ENCODE assay signal across 7 mouse cellular contexts in genomic region chr3:68056373-68057275, GRCm38 (mm10). TPM values are rescaled to one million over a fixed set of nuclear protein-coding genes. Genes with fewer than 3 reads are reported as not detected.
DNase-seq lines count a peak whose midpoint lies in the region; ATAC-seq lines count a peak whose summit lies in the region.

No protein-coding gene starts in this region.

- ATAC-seq in inflammation-experienced regulatory T-cells, adult 6 months = peak; percentile 83

- peak; percentile 85 for DNase-seq in adipocyte (ENCODE audit: low spot score)
- DNase-seq in cerebellum, postnatal 25 days = peak; percentile 75 to 86
- DNase-seq in gastrocnemius, adult 8-10 months (ENCODE audit: low spot score in 2 of 2) = peak; percentile 22 to 27
- DNase-seq in left cerebral cortex, postnatal 36 days (ENCODE audit: low spot score in 2 of 2) = peak; percentile 71 to 73
- peak; percentile 74 for DNase-seq in mesoderm, embryonic 11.5 days (ENCODE audit: low read depth, low spot score)
- peak; percentile 44 to 55 for DNase-seq in right cerebral cortex, postnatal 36 days (ENCODE audit: low spot score in 2 of 2)

- intact Hi-C loops in left cerebral cortex, postnatal 36 days (cut with DNase I) = loop anchor here (5.0 kb wide), 2 partner anchors 436 to 651 kb away; no protein-coding TSS in a partner anchor

RNA-seq across cellular contexts. Expression of gene Schip1, which starts 8.0 kb away (rescaled TPM):
- total RNA-seq in gastrocnemius, adult 8-10 months (2022) = 10 to 100 TPM; 90.4 to 99.0 (median 92.9) TPM
- polyA plus RNA-seq in inflammation-experienced regulatory T-cells, adult 6 months (2017; shearing (Covaris generic)) = under 1 TPM in 1 of 3 experiments, not detected in 2; 0.18 TPM
- total RNA-seq in left cerebral cortex, postnatal 36 days (2021) = 100 to 1,000 TPM; 229 to 297 TPM

Comparison
In these comparisons a context has a peak if more than half of its experiments do, and no peak if none do; other contexts are left out.
1. Peak in every context shown above with its lines: DNase-seq and ATAC-seq.
2. DNase-seq: peak in every context shown above with its lines; median percentile 85 in adipocyte; 80 in cerebellum, postnatal 25 days; 74 in mesoderm, embryonic 11.5 days; 72 in left cerebral cortex, postnatal 36 days; 50 in right cerebral cortex, postnatal 36 days; 24 in gastrocnemius, adult 8-10 months.